Mouse (Mus musculus): ENCODE data around the gene Gm8653. TPM values are rescaled to one million over a fixed set of nuclear protein-coding genes. Genes with fewer than 3 reads are reported as not detected.
"Not testable (repeated sequence)": the region's sequence is repeated elsewhere in the genome, so short reads cannot be mapped to it uniquely, and the experiment has no call there.

The Gm8653 gene
- total RNA-seq (2018; cell fraction: chromatin; rRNA removed) = not detected
- not detected for total RNA-seq (2018; cell fraction: cytosol; rRNA removed)
- total RNA-seq (2018; cell fraction: nucleus; rRNA removed) = not detected
- polyA plus RNA-seq (2018) = not detected in 3 replicates

GRCm38 (mm10) chr7:22201164-22201563, at the start of gene Gm8653:
TSS of gene Gm8653 (minus strand) at chr7:22201264.
- not testable (repeated sequence) for H3K36me3 ChIP-seq (ENCODE audit: inconsistent target); H3K4me3 ChIP-seq (ENCODE audit: inconsistent target); H3K79me2 ChIP-seq (ENCODE audit: inconsistent target); H3K27ac ChIP-seq
- WGBS (ENCODE audit: missing documents) = no CpG with 5 or more reads among the region's 2 CpGs

- H3K27ac ChIP-seq; H3K36me3 ChIP-seq (ENCODE audit: inconsistent target); H3K4me3 ChIP-seq (ENCODE audit: inconsistent target); H3K79me2 ChIP-seq (ENCODE audit: inconsistent target): not testable (repeated sequence)
- 30% methylated on average over 1 of the region's 2 CpGs for WGBS (ENCODE audit: missing documents)
These were observed 28.3 kb upstream of the Gm8653 start, which contains the start of gene Gm8453 for GRCm38 (mm10) chr7:22229384-22229783. TSS of gene Gm8453 (minus strand) at chr7:22229484.

GRCm38 (mm10) chr7:22189077-22189476, 12.0 kb downstream of the Gm8653 start, which contains the start of gene Vmn1r143:
TSS of gene Vmn1r143 (plus strand) at chr7:22189377.
- not testable (repeated sequence) for H3K79me2 ChIP-seq (ENCODE audit: inconsistent target); H3K27ac ChIP-seq; H3K4me3 ChIP-seq (ENCODE audit: inconsistent target); H3K36me3 ChIP-seq (ENCODE audit: inconsistent target)
- WGBS (ENCODE audit: missing documents) = no CpG with 5 or more reads among the region's 3 CpGs

- H3K27ac ChIP-seq; H3K4me3 ChIP-seq (ENCODE audit: inconsistent target); H3K79me2 ChIP-seq (ENCODE audit: inconsistent target); H3K36me3 ChIP-seq (ENCODE audit: inconsistent target): not testable (repeated sequence)
- WGBS (ENCODE audit: missing documents) = no CpG with 5 or more reads among the region's 3 CpGs
These were observed 37.1 kb downstream of the Gm8653 start, which contains the start of gene Vmn1r142 for GRCm38 (mm10) chr7:22163935-22164334. TSS of gene Vmn1r142 (minus strand) at chr7:22164035.

Other genes starting within 250 kb of the Gm8653 start
- gene Vmn1r137, start 206.7 kb downstream of the Gm8653 start, polyA plus RNA-seq (2018) = not detected in 3 replicates
- not detected in 3 replicates for gene Vmn1r138, start 172.4 kb downstream of the Gm8653 start, polyA plus RNA-seq (2018)
- gene Gm6176, start 145.0 kb downstream of the Gm8653 start, polyA plus RNA-seq (2018) = not detected in 3 replicates
- not detected in 3 replicates for gene Vmn1r139, start 132.2 kb downstream of the Gm8653 start, polyA plus RNA-seq (2018)
- gene Gm16451, start 83.0 kb downstream of the Gm8653 start, polyA plus RNA-seq (2018) = not detected in 3 replicates
- not detected in 3 replicates for gene Gm10666, start 66.5 kb downstream of the Gm8653 start, polyA plus RNA-seq (2018)
- not detected in 3 replicates for gene Vmn1r142, start 37.2 kb downstream of the Gm8653 start, polyA plus RNA-seq (2018)
- not detected in 3 replicates for gene Vmn1r143, start 11.9 kb downstream of the Gm8653 start, polyA plus RNA-seq (2018)
- gene Gm8453, start 28.2 kb upstream of the Gm8653 start, polyA plus RNA-seq (2018) = not detected in 3 replicates
- gene Gm4187, start 128.5 kb upstream of the Gm8653 start, polyA plus RNA-seq (2018) = not detected in 3 replicates
- not detected in 3 replicates for gene Gm8660, start 169.8 kb upstream of the Gm8653 start, polyA plus RNA-seq (2018)
- not detected in 3 replicates for gene Vmn1r148, start 212.3 kb upstream of the Gm8653 start, polyA plus RNA-seq (2018)
- gene Vmn1r149, start 237.0 kb upstream of the Gm8653 start, polyA plus RNA-seq (2018) = not detected in 3 replicates

Measured in macrophage (primary cell).